Mouse (Mus musculus) brain, embryonic 14.5 days (tissue): ENCODE data around the gene Setd1b.
"Not testable (repeated sequence)": the region's sequence is repeated elsewhere in the genome, so short reads cannot be mapped to it uniquely, and the experiment has no call there.

Experiments used
- CTCF ChIP-seq: fragments of 200-500 bp; IDR thresholded peaks from 2 replicates; pipeline ENCODE4 v1.5.1; 2012; ENCODE audit warnings: inconsistent platforms, mild to moderate bottlenecking, moderate library complexity, borderline replicate concordance; ENCODE audit not compliant: insufficient read depth, insufficient read length; ENCODE audit errors: extremely low read depth
- POLR2A ChIP-seq: fragments of 200-500 bp; IDR thresholded peaks from 2 replicates; pipeline ENCODE4 v1.6.1; 2012; ENCODE audit warnings: mild to moderate bottlenecking, inconsistent platforms, borderline replicate concordance; ENCODE audit not compliant: poor library complexity, insufficient read depth, insufficient read length, severe bottlenecking; ENCODE audit errors: extremely low read depth

GRCm38 (mm10) chr5:123203591-123203990, 61.6 kb downstream of the Setd1b start:
- TF ChIP-seq CTCF, POLR2A: not testable (repeated sequence)
